Mouse (Mus musculus): ENCODE measurements around the gene Samd1. TPM values are rescaled to one million over a fixed set of nuclear protein-coding genes. Genes with fewer than 3 reads are reported as not detected.
"Not testable (repeated sequence)": the region's sequence is repeated elsewhere in the genome, so short reads cannot be mapped to it uniquely, and the experiment has no call there.

Samd1 gene
- total RNA-seq, 2 experiments from 2014 or later = 82.8 to 83.9 TPM

- DNase-seq = no peak
- intact Hi-C loops (cut with DNase I) = no loop called here
Measured at GRCm38 (mm10) chr8:83982449-83982848, 15.0 kb upstream of the Samd1 start.

DNA sequence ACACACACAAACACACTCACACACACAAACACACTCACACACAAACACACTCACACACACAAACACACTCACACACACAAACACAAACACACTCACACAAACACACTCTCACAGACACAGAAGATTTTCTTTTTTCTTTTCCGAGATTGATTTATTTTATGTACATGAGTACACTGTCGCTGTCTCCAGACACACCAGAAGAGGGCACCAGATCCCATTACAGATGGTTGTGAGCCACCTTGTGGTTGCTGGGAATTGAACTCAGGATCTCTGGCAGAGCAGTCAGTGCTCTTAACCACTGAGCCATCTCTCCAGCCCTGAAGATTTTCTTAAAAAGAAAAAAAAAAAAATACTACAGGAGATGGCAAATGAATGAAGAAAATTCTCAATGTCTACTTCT, 14.2 kb upstream of the Samd1 start:
- DNase-seq; intact Hi-C loops (cut with DNase I): not testable (repeated sequence)

DNA sequence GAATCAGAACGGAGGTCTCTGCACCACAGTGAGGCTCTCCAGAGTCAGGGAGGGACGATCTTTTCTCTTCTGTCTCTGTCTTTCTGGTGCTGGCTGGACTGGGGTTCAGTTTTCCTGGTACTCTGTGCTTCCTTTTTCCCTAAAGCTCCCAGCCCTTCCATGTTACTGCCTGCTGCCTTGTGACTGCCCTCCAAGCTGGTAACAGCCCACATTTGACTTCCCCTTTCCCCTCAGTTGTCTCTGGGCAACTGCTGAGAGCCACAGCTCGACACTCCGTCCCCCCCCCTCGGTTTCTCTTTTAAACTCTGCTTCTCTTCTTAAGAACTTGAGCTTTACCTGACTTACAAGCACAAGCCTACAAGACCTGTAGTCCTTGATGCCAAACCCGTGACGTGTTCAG, 8.2 kb upstream of the Samd1 start:
- no peak for DNase-seq
- intact Hi-C loops (cut with DNase I) = no loop called here

- no peak for DNase-seq
- intact Hi-C loops (cut with DNase I) = no loop called here
Measured at GRCm38 (mm10) chr8:83990170-83990569, 7.3 kb upstream of the Samd1 start.

GRCm38 (mm10) chr8:83992488-83992887, 5.0 kb upstream of the Samd1 start:
- DNase-seq = no peak
- intact Hi-C loops (cut with DNase I) = no loop called here

DNA sequence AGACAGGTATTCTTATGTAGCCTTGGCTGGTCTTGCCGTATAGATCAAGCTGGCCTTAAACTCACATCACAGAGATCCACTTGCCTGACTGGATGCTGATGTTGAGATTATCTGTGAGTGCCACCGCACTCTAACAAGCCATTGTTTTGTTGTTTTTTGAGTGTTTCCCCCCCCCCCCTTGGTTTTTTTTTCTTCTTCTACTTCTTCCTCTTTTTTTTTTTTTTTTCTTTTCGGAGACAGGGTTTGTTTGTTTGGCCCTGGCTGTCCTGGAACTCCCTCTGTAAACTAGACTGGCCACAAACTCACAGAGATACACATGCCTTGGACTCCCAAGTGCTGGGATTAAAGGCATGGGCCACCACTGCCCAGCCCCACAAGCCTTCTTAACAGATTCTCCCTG, 3.4 kb upstream of the Samd1 start:
- intact Hi-C loops (cut with DNase I) = no loop called here
- DNase-seq = no peak

- intact Hi-C loops (cut with DNase I) = no loop called here
- DNase-seq = no peak
Measured at GRCm38 (mm10) chr8:83995973-83996372, 1.5 kb upstream of the Samd1 start.

GRCm38 (mm10) chr8:83996567-83997505, 636 bp upstream of the Samd1 start:
- intact Hi-C loops (cut with DNase I) = no loop called here
- peak; percentile 90 for DNase-seq

DNA sequence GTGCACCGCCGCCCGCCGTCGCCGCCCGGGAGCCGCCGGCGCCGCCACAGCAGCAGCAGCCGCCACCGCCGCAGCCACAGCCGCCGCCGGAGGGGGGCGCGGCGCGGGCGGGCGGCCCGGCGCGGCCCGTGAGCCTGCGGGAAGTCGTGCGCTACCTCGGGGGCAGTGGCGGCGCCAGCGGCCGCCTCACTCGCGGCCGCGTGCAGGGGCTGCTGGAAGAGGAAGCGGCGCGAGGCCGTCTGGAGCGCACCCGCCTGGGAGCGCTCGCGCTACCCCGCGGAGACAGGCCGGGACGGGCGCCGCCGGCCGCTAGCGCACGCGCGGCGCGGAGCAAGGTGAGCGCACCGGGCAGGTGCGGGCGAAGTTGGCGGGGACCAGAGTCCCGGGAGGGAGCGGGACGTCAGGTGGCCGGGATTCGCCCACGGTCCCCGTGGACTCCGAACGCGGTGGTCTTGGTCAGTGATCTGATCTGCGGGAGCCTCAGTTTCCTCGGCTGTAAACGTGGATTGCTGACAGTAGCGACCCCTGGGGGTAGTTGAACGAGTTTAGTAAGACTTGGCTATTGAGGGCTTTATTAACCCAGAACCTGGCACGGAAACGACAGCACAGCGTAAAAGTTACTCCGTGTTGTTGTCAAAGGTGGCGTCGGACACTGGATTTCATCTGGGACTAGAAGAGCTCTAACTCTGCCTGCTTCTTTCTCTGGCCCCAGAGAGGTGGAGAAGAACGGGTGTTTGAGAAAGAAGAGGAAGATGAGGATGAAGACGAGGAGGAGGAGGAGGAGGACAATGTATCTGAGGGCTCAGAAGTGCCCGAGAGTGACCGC, 972 bp downstream of the Samd1 start:
- DNase-seq = peak; percentile 66
- intact Hi-C loops (cut with DNase I) = no loop called here

GRCm38 (mm10) chr8:83999057-83999705, 1.7 kb downstream of the Samd1 start:
- no peak for DNase-seq
- intact Hi-C loops (cut with DNase I) = no loop called here

GRCm38 (mm10) chr8:83999825-84000224, 2.4 kb downstream of the Samd1 start:
- intact Hi-C loops (cut with DNase I) = no loop called here
- no peak for DNase-seq

- intact Hi-C loops (cut with DNase I) = no loop called here
- no peak for DNase-seq
Measured at GRCm38 (mm10) chr8:84001281-84002000, 4.0 kb downstream of the Samd1 start, which contains the start of gene 1700067K01Rik. Gene 1700067K01Rik, plus strand, starts transcription at chr8:84001502.

- DNase-seq = no peak
- intact Hi-C loops (cut with DNase I) = no loop called here
Measured at GRCm38 (mm10) chr8:84002957-84003611, 5.6 kb downstream of the Samd1 start.

GRCm38 (mm10) chr8:84003612-84004246, 6.3 kb downstream of the Samd1 start:
- DNase-seq = no peak
- intact Hi-C loops (cut with DNase I) = no loop called here

- peak; percentile 95 for DNase-seq
- intact Hi-C loops (cut with DNase I) = no loop called here
Measured at GRCm38 (mm10) chr8:84004533-84005201, 7.2 kb downstream of the Samd1 start.

DNA sequence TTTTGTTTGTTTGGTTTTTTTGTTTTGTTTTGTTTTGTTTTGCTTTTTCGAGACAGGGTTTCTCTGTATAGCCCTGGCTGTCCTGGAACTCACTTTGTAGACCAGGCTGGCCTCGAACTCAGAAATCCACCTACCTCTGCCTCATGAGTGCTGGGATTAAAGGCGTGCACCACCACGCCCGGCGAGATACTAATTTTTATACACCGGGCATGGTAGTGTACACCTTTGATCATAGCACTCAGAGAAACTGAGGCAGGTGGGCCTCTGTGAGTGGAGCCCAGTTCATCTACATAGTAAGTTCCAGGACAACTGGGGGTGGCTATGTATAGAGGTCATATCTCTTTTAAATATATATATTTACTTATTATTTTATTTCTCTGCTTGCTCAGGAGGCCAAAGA, 8.0 kb downstream of the Samd1 start:
- DNase-seq; intact Hi-C loops (cut with DNase I): not testable (repeated sequence)

GRCm38 (mm10) chr8:84008362-84008761, 10.9 kb downstream of the Samd1 start:
- intact Hi-C loops (cut with DNase I) = no loop called here
- DNase-seq = no peak

- intact Hi-C loops (cut with DNase I) = loop anchor here (10.0 kb wide), 1 partner anchor 175 kb away; the partner anchor contains the start of gene Nanos3
- peak; percentile 83 for DNase-seq
Measured at GRCm38 (mm10) chr8:84009876-84010275, 12.4 kb downstream of the Samd1 start.

All from left cerebral cortex, postnatal 4 days (tissue).